Mouse (Mus musculus): ENCODE measurements around the gene Snx30. TPM values are rescaled to one million over a fixed set of nuclear protein-coding genes. Genes with fewer than 3 reads are reported as not detected.
A peak's percentile ranks its signal among the peaks of the same experiment; 100 is the strongest.

Snx30 gene
- polyA plus RNA-seq, 1 experiment from 2014 or later, result 9.5 TPM

DNA sequence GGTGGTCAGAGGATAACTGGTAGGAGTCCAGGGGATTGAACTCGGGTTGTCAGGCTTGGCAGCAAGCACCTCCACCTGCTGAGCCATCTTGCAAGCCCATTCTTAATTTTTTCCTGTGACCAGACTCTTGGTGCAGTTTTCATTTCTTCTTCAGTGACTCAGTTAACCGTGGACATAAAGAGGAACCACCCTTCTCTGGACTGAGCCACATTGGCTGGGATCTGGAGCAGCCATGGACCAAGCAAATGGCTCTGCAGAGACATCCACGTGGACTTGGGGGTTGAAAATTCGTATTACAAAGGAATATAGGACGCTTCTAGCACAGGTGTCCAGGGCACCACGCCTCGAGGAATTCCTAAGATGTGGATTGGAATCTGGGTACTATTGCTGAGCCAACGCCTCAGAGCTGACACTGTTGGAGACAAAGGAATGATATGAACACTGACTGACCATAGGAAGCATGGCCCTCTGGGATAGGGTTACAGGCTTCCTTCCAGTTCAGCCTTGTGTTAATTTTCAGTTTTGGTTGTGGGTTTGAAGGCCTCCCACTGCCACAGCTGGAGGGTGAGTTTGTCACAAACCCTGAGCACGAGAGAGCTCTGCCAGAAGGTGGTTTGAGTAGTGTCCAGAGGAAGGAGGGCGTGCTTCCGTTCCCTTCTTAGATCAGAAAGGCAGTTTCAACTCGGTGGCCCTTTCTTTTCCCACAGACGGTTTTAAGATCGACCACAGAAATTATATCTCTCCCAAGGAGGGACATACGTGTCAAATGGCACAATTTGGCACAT lies 39.0 kb downstream of the Snx30 start:
- H3K36me3 ChIP-seq, result peaks cover 19% of the 10 kb centered on the region
- WGBS, result 90% methylated on average over 15 of the region's 15 CpGs
- H3K9me3 ChIP-seq (replicated peaks), result 0 out of 2 replicates have a peak, but pooled peaks cover 4% of the 10 kb centered on the region

GRCm38 (mm10) chr4:59845245-59845637 lies 39.6 kb downstream of the Snx30 start:
- no peaks in the 10 kb centered on the region for H3K27me3 ChIP-seq (ENCODE audit: low read depth, poor library complexity, severe bottlenecking)
- H3K4me1 ChIP-seq, result no peaks in the 10 kb centered on the region
- H3K9me3 ChIP-seq (replicated peaks), result 0 out of 2 replicates have a peak, but pooled peaks cover 4% of the 10 kb centered on the region
- H3K4me3 ChIP-seq, result no peak overlapping the region
- no peak overlapping the region for H3K27ac ChIP-seq (replicated peaks)
- 90% methylated on average over 3 of the region's 3 CpGs for WGBS
- H3K36me3 ChIP-seq, result peaks cover 19% of the 10 kb centered on the region
- no peak for DNase-seq (ENCODE audit: low spot score)

More for the DNA sequence above, 39.0 kb downstream of the Snx30 start:
- Histone ChIP-seq H3K4me1 (no peaks in the 10 kb centered on the region), H3K27ac (replicated peaks) (no peak overlapping the region), H3K27me3 (ENCODE audit: low read depth, poor library complexity, severe bottlenecking) (no peaks in the 10 kb centered on the region), H3K4me3 (no peak overlapping the region)
- no peak for DNase-seq (ENCODE audit: low spot score)

GRCm38 (mm10) chr4:59847447-59847846 lies 41.8 kb downstream of the Snx30 start:
- H3K9me3 ChIP-seq (replicated peaks), result 0 out of 2 replicates have a peak, but pooled peaks cover 4% of the 10 kb centered on the region
- no peaks in the 10 kb centered on the region for H3K4me1 ChIP-seq
- no peak overlapping the region for H3K27ac ChIP-seq (replicated peaks)
- WGBS, result 91% methylated on average over 5 of the region's 5 CpGs
- peaks cover 19% of the 10 kb centered on the region for H3K36me3 ChIP-seq
- no peak for DNase-seq (ENCODE audit: low spot score)
- no peaks in the 10 kb centered on the region for H3K27me3 ChIP-seq (ENCODE audit: low read depth, poor library complexity, severe bottlenecking)
- no peak overlapping the region for H3K4me3 ChIP-seq

- peaks cover 12% of the 10 kb centered on the region for H3K36me3 ChIP-seq
- H3K9me3 ChIP-seq (replicated peaks), result 0 out of 2 replicates have a peak, but pooled peaks cover 4% of the 10 kb centered on the region
- no peaks in the 10 kb centered on the region for H3K27me3 ChIP-seq (ENCODE audit: low read depth, poor library complexity, severe bottlenecking)
- 84% methylated on average over 2 of the region's 2 CpGs for WGBS
- H3K27ac ChIP-seq (replicated peaks), result peak overlapping the region; percentile 50
- H3K4me1 ChIP-seq, result no peaks in the 10 kb centered on the region
- peak; percentile 68 for DNase-seq (ENCODE audit: low spot score)
- no peak overlapping the region for H3K4me3 ChIP-seq
Measured at GRCm38 (mm10) chr4:59850181-59850580, 44.5 kb downstream of the Snx30 start.

DNA sequence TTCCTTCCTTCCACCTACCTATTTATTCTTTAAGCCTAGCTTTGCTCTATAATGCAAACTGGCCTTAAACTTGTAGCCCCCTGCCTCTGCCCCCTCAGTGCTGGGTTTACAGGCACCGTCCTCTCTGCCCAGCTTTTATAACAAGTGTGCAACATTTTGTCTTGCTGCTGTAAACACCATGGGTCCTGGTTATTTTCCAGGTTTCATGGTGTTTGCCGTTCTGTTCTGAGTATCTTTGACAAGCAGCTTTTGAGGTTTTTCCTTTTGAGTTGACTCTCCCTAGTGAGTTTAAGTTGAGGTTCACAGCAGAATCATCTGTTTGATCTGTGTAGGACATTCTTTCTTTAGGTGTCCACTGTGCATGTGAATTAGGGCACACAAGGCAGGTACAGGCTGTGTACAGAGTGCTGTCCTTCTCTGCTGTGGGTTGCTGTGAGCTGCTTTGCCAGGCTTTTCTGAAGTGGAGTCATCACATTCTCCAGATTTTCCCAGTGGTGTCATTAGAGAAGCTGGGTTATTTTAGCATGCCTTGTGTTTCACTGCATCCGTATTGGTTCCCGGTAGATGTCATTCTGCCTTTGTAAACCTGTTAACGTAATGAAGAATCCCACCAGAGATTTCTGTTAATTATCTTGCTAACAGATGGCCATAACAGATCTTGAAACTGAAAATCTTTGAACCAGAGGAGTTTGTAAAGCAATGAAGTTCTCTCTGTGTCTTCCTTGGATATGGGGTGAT lies 45.4 kb downstream of the Snx30 start:
- no peaks in the 10 kb centered on the region for H3K27me3 ChIP-seq (ENCODE audit: low read depth, poor library complexity, severe bottlenecking)
- WGBS, result 95% methylated on average over 5 of the region's 5 CpGs
- 0 out of 2 replicates have a peak, but pooled peaks cover 4% of the 10 kb centered on the region for H3K9me3 ChIP-seq (replicated peaks)
- 0 out of 2 replicates have a peak overlapping the region, but pooled peaks have one; percentile 50 for H3K27ac ChIP-seq (replicated peaks)
- H3K36me3 ChIP-seq, result peaks cover 6% of the 10 kb centered on the region
- no peaks in the 10 kb centered on the region for H3K4me1 ChIP-seq
- no peak for DNase-seq (ENCODE audit: low spot score)
- no peak overlapping the region for H3K4me3 ChIP-seq

DNA sequence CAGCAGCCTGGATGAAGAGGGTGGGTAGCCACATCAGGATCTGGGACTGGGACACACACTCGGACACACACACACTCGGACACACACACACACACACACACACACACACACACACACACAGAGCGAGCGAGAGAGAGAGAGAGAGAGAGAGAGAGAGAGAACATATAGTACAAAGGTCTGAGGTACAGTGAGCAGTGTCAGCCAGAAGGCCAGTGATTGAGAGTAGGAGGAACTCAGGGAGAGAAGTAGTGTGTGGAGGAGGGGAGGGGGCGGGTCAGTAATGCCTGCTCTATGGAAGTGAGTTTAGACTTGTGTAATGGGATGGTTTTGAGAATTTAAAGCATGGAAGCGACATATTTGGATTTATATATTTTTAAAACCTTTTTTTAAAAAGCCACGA lies 47.5 kb downstream of the Snx30 start:
- Histone ChIP-seq H3K4me1 (no peaks in the 10 kb centered on the region), H3K27me3 (ENCODE audit: low read depth, poor library complexity, severe bottlenecking) (no peaks in the 10 kb centered on the region), H3K36me3 (peaks cover 9% of the 10 kb centered on the region; the same call in 1 of the 2 replicates), H3K9me3 (replicated peaks) (no peaks in the 10 kb centered on the region), H3K4me3 (no peak overlapping the region), H3K27ac (replicated peaks) (no peak overlapping the region)
- 90% methylated on average over 7 of the region's 7 CpGs for WGBS
- DNase-seq (ENCODE audit: low spot score), result no peak

DNA sequence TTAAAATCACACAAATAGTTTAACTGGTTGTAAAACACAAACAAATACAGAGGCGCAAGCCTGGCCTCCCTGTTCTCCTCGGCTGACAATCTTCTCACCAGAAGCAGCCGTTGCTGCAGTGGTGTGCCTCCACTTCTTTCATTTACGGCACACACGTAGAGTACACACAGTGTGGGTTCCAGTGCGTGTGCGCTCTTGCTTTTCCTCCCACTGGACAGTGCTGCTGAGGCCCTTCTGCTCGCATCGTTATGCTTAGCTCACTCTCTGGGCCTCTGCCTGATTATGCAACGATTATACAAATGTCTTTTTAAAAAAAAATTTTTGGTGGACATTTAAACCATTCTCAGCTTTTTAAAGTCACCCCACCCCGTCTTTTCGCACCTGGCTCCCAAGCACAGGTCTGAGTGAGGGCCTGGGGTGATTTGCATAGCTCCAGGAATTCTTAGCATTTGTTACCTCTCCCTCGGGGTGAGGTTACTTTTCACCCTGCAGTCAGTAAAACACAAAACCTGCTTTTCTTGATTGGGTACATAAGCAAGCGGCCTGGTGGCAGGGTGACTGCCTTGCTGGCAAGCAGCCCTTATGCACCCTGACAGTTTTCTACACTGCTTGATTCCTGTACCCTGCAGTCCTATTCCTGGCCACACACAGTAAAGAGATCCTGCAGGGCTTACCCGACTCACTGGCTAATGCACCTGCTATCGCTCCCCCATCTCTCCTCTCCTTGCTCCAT lies 54.2 kb downstream of the Snx30 start:
- 74% methylated on average over 16 of the region's 16 CpGs for WGBS
- H3K27ac ChIP-seq (replicated peaks), result no peak overlapping the region
- DNase-seq (ENCODE audit: low spot score), result no peak
- H3K36me3 ChIP-seq, result peaks cover 9% of the 10 kb centered on the region; the same call in 1 of the 2 replicates
- H3K4me3 ChIP-seq, result no peak overlapping the region
- no peaks in the 10 kb centered on the region for H3K4me1 ChIP-seq
- H3K9me3 ChIP-seq (replicated peaks), result no peaks in the 10 kb centered on the region
- no peaks in the 10 kb centered on the region for H3K27me3 ChIP-seq (ENCODE audit: low read depth, poor library complexity, severe bottlenecking)

GRCm38 (mm10) chr4:59860431-59860830 lies 54.8 kb downstream of the Snx30 start:
- H3K4me3 ChIP-seq, result no peak overlapping the region
- H3K36me3 ChIP-seq, result peaks cover 9% of the 10 kb centered on the region; the same call in 1 of the 2 replicates
- H3K27ac ChIP-seq (replicated peaks), result no peak overlapping the region
- no peaks in the 10 kb centered on the region for H3K27me3 ChIP-seq (ENCODE audit: low read depth, poor library complexity, severe bottlenecking)
- DNase-seq (ENCODE audit: low spot score), result no peak
- H3K4me1 ChIP-seq, result no peaks in the 10 kb centered on the region
- H3K9me3 ChIP-seq (replicated peaks), result no peaks in the 10 kb centered on the region
- 80% methylated on average over 2 of the region's 2 CpGs for WGBS

DNA sequence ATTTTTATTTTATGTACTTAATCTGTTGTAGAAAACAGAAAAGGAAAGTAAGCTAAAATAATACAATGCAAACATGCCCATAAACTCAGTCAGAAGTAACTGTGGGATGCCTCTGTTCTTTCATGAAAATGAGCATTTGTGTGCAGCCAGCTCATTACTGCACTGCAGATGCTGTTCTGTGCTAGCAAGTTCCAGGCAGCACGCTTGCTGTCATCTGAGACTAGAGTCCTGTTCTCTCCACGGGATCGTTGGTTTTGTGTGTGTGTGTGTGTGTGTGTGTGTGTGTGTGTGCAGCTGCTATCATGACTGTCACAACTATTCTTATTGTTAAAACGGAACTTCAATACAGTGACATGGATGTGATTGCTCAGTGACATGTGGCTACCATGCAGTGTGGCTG lies 56.2 kb downstream of the Snx30 start:
- peaks cover 9% of the 10 kb centered on the region; the same call in 1 of the 2 replicates for H3K36me3 ChIP-seq
- H3K27me3 ChIP-seq (ENCODE audit: low read depth, poor library complexity, severe bottlenecking), result no peaks in the 10 kb centered on the region
- 89% methylated on average over 4 of the region's 4 CpGs for WGBS
- no peak for DNase-seq (ENCODE audit: low spot score)
- no peak overlapping the region for H3K4me3 ChIP-seq
- no peaks in the 10 kb centered on the region for H3K4me1 ChIP-seq
- no peaks in the 10 kb centered on the region for H3K9me3 ChIP-seq (replicated peaks)
- no peak overlapping the region for H3K27ac ChIP-seq (replicated peaks)

DNA sequence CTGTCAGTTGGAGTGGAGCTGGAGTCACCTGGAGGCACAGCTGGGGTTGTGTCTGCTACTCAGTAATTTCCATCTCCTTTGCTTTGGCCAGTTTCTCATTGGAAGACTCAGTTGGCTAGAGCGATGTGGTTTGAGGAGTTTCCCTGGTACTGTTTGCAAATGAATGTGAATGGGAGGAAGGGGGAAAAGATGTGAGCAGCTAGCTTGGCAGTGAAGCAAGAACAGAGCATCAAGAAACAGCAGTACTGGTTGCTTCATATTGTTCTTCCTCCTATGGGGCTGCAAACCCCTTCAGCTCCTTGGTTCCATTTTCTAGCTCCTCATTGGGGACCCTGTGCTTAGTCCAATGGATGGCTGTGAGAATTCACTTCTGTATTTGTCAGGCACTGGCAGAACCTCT lies 56.7 kb downstream of the Snx30 start:
- Histone ChIP-seq H3K27ac (replicated peaks) (no peak overlapping the region), H3K36me3 (peaks cover 6% of the 10 kb centered on the region; the same call in 1 of the 2 replicates), H3K4me3 (no peak overlapping the region), H3K9me3 (replicated peaks) (no peaks in the 10 kb centered on the region), H3K4me1 (no peaks in the 10 kb centered on the region), H3K27me3 (ENCODE audit: low read depth, poor library complexity, severe bottlenecking) (no peaks in the 10 kb centered on the region)
- DNase-seq (ENCODE audit: low spot score), result no peak
- 58% methylated on average over 1 of the region's 1 CpGs for WGBS

- 73% methylated on average over 6 of the region's 6 CpGs for WGBS
- no peaks in the 10 kb centered on the region for H3K4me1 ChIP-seq
- no peaks in the 10 kb centered on the region for H3K9me3 ChIP-seq (replicated peaks)
- no peaks in the 10 kb centered on the region for H3K27me3 ChIP-seq (ENCODE audit: low read depth, poor library complexity, severe bottlenecking)
- no peak for DNase-seq (ENCODE audit: low spot score)
- H3K4me3 ChIP-seq, result no peak overlapping the region
- H3K27ac ChIP-seq (replicated peaks), result no peak overlapping the region
- peaks cover 2% of the 10 kb centered on the region; the same call in 1 of the 2 replicates for H3K36me3 ChIP-seq
Measured at GRCm38 (mm10) chr4:59863869-59864268, 58.2 kb downstream of the Snx30 start.

DNA sequence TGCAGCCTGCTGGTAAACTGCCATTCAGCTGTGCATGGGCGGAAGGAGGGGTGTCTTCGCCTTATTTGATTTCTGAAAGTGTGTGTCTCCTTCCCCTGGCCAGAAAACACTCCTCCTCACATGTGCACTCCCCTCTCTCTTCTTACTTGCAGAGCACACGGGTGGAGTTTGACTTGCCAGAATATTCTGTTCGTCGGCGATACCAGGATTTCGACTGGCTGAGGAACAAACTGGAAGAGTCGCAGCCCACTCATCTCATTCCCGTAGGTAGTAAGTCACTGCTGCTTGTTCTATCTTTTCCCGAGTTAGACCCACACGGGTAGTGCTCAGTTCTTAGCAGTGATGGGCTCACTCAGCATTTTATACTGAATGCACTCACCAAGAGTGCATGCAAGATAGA lies 62.4 kb downstream of the Snx30 start:
- WGBS, result 93% methylated on average over 11 of the region's 11 CpGs
- no peaks in the 10 kb centered on the region for H3K27me3 ChIP-seq (ENCODE audit: low read depth, poor library complexity, severe bottlenecking)
- H3K27ac ChIP-seq (replicated peaks), result no peak overlapping the region
- H3K4me3 ChIP-seq, result no peak overlapping the region
- no peaks in the 10 kb centered on the region for H3K9me3 ChIP-seq (replicated peaks)
- peaks cover 3% of the 10 kb centered on the region for H3K4me1 ChIP-seq
- DNase-seq (ENCODE audit: low spot score), result no peak
- H3K36me3 ChIP-seq, result peaks cover 3% of the 10 kb centered on the region; the same call in 1 of the 2 replicates

All from midbrain, embryonic 10.5 days (tissue).